ENCODE assay signal across 8 mouse cellular contexts in genomic region chr1:23321331-23321851, GRCm38 (mm10).
DNase-seq lines count a peak whose midpoint lies in the region; ATAC-seq and TF ChIP-seq lines count a peak whose summit lies in the region.

No protein-coding gene starts in this region.

- DNase-seq in neural tube, embryonic 10.5 days (ENCODE audit: extremely low spot score, low spot score): no peak
- peak; percentile 7 for DNase-seq in fibroblast of lung, adult 2 months (ENCODE audit: low read depth)
- peak; percentile 21 for DNase-seq in thymus, adult 2 months
- no peak for DNase-seq in urinary bladder, postnatal 25 days (ENCODE audit: low spot score)
- DNase-seq in frontal cortex, postnatal 10 days (ENCODE audit: low spot score in 2 of 2): no peak

- H3K27me3 ChIP-seq in neural tube, embryonic 13.5 days: no peaks in the 10 kb centered on the region
- H3K27me3 ChIP-seq in lung, embryonic 16.5 days (ENCODE audit: control insufficient read depth, insufficient read depth, low read depth, low read length): no peaks in the 10 kb centered on the region
- H3K27me3 ChIP-seq in thymus, adult 2 months (ENCODE audit: control insufficient read depth, insufficient read depth, low read length): no peaks in the 10 kb centered on the region

- H3K9me3 ChIP-seq in neural tube, embryonic 13.5 days: no peaks in the 10 kb centered on the region
- H3K9me3 ChIP-seq in lung, embryonic 16.5 days (ENCODE audit: control insufficient read depth, low read length): no peaks in the 10 kb centered on the region

- no peak for TF ChIP-seq CTCF in thymus, adult 2 months (IDR thresholded peaks at IDR 0.05; ENCODE audit: borderline replicate concordance, control insufficient read depth, extremely low read depth, insufficient read depth, low read length, poor library complexity)

- H3K36me3 ChIP-seq in neural tube, embryonic 13.5 days: no peaks in the 10 kb centered on the region
- no peaks in the 10 kb centered on the region for H3K36me3 ChIP-seq in lung, embryonic 16.5 days (ENCODE audit: control insufficient read depth, insufficient read depth, low read length)
- H3K36me3 ChIP-seq in thymus, adult 2 months (ENCODE audit: control insufficient read depth, insufficient read depth, low read length): no peaks in the 10 kb centered on the region

- H3K9ac ChIP-seq in neural tube, embryonic 13.5 days: peak overlapping the region; percentile 13; the same call in 1 of the 2 replicates
- H3K9ac ChIP-seq in lung, embryonic 16.5 days (ENCODE audit: low read length): peak overlapping the region; percentile 2; the same call in 1 of the 2 replicates

- 48% methylated on average over 10 of the region's 10 CpGs for WGBS in neural tube, embryonic 13.5 days
- WGBS in lung, embryonic 16.5 days: 5% methylated on average over 10 of the region's 10 CpGs
- 39% methylated on average over 10 of the region's 10 CpGs for WGBS in thymus, adult 2 months

- no peak for ATAC-seq in neural tube, embryonic 13.5 days (ENCODE audit: low read depth)
- peak; percentile 10 to 56; a peak in 3 of 4 replicates for ATAC-seq in hematopoietic stem cell, adult 5-6 weeks (replicated peaks in 1 of 2; ENCODE audit: insufficient read depth in 1 of 2, low FRiP score in 2 of 2, low TSS enrichment in 1 of 2, low read depth in 1 of 2, poor library complexity in 2 of 2, severe bottlenecking in 2 of 2)
- ATAC-seq in lung, embryonic 16.5 days (ENCODE audit: low read depth): peak; percentile 88

- peak overlapping the region; percentile 17 for H3K4me2 ChIP-seq in neural tube, embryonic 13.5 days
- peak overlapping the region; percentile 46 for H3K4me2 ChIP-seq in lung, embryonic 16.5 days (ENCODE audit: low read depth, low read length)

- no peak for TF ChIP-seq POLR2A in thymus, adult 2 months (IDR thresholded peaks at IDR 0.05; ENCODE audit: control insufficient read depth, extremely low read depth, insufficient read depth, low read length, poor library complexity)

- no peak overlapping the region for H3K27ac ChIP-seq in neural tube, embryonic 13.5 days (replicated peaks)
- H3K27ac ChIP-seq in lung, embryonic 16.5 days (ENCODE audit: low read length): peak overlapping the region; percentile 36
- no peak overlapping the region for H3K27ac ChIP-seq in thymus, adult 2 months (ENCODE audit: control insufficient read depth, insufficient read depth, low read length)

- no peak overlapping the region for H3K4me3 ChIP-seq in neural tube, embryonic 13.5 days
- peak overlapping the region; percentile 22 for H3K4me3 ChIP-seq in lung, embryonic 16.5 days (ENCODE audit: low read length)
- no peak overlapping the region for H3K4me3 ChIP-seq in thymus, adult 2 months (ENCODE audit: control insufficient read depth, insufficient read depth, low read length)

- H3K4me1 ChIP-seq in neural tube, embryonic 13.5 days (replicated peaks): no peaks in the 10 kb centered on the region; the same call in 1 of the 2 replicates
- peaks cover 5% of the 10 kb centered on the region; the same call in 1 of the 2 replicates for H3K4me1 ChIP-seq in lung, embryonic 16.5 days (replicated peaks; ENCODE audit: control insufficient read depth, insufficient read depth, low read length)
- H3K4me1 ChIP-seq in thymus, adult 2 months (replicated peaks; ENCODE audit: control insufficient read depth, insufficient read depth, low read length): peaks cover 5% of the 10 kb centered on the region

Comparison
In these comparisons a context has a peak if more than half of its experiments do, and no peak if none do; other contexts are left out.
1. DNase-seq: peak in fibroblast of lung, adult 2 months (single experiment) and thymus, adult 2 months (single experiment); none in neural tube, embryonic 10.5 days (single experiment), urinary bladder, postnatal 25 days (single experiment) and frontal cortex, postnatal 10 days (0 of 2).